Mouse (Mus musculus) kidney, adult 2 months (tissue): ENCODE results near the gene Ldb2.

Experiments used
- CTCF ChIP-seq: fragments of 200-500 bp; conservative IDR thresholded peaks from 2 replicates; pipeline ENCODE4 v1.5.1; 2011; ENCODE audit warnings: low read depth, mild to moderate bottlenecking, control low read depth, low read length, moderate library complexity, mixed read lengths; ENCODE audit not compliant: insufficient read depth, insufficient read length
- POLR2A ChIP-seq: fragments of 200-500 bp; IDR thresholded peaks from one replicate; pipeline ENCODE4 v1.6.1; 2011; ENCODE audit warnings: low read depth, low read length, control low read depth

- no peak for TF ChIP-seq POLR2A
- TF ChIP-seq CTCF: no peak
These were observed 45.1 kb downstream of the Ldb2 start for GRCm38 (mm10) chr5:44754156-44754910.
